Mouse (Mus musculus) brain, adult 10 weeks (tissue): Measurements from ENCODE around the gene Golga4. TPM values are rescaled to one million over a fixed set of nuclear protein-coding genes. Genes with fewer than 3 reads are reported as not detected.

Source experiments
- polyA plus RNA-seq: library from polyadenylated mRNA; stranded (reverse); fragments of 350-450 nt; fragmentation: Illumina TruSeq; extraction: RNeasy Lipid Tissue Mini Kit (QIAGEN cat#74804); gene quantifications from one replicate; pipeline ENCODE4 v1.2.3, GENCODE M21; 2015; ENCODE audit warnings: low read depth, low replicate concordance

Gene Golga4
- polyA plus RNA-seq: 47.8 TPM

DNA sequence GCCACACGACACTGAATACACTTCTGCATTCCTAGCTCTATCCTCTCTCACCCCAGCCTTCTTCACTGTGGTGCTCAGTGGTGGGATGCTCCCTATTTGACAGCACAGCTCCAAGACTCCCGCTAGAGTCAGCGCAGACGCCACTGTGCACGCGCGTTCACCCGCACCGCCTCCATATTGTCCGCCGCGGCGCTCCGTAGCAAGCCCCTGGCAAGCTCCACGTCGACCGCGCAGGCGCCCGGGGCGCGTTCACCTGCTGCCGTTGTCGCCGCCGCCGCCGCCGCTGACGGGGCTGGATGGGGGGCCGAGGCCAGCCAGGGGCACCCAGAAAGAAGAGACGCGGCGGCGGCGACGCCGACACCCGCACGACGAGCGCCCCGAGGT, at the start of gene Golga4:
Golga4 (plus strand) TSS at position 248 of the 384 bp plus-strand sequence.

DNA sequence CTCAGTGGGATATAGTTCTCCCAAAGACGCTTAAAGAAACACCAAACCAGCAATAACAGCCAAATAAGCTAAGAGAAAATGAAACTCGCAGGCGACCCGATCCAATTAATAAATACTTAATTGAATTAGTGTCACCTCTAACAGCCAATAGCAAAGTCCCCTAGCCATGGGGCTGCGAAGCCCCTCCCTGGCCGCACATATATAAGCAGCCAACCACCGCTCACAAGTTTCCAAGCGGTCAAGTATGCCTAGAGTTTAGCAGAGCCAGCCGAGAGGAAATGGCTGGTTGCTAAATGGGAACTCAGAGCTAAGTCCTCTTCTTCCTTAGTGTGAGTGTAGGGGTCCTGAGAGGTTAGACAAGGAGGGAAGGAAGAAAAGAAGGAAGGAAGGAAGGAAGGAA, 28.1 kb upstream of the Golga4 start, which contains the start of gene Eomes:
Eomes (plus strand) TSS at position 252 of the 400 bp plus-strand sequence.

DNA sequence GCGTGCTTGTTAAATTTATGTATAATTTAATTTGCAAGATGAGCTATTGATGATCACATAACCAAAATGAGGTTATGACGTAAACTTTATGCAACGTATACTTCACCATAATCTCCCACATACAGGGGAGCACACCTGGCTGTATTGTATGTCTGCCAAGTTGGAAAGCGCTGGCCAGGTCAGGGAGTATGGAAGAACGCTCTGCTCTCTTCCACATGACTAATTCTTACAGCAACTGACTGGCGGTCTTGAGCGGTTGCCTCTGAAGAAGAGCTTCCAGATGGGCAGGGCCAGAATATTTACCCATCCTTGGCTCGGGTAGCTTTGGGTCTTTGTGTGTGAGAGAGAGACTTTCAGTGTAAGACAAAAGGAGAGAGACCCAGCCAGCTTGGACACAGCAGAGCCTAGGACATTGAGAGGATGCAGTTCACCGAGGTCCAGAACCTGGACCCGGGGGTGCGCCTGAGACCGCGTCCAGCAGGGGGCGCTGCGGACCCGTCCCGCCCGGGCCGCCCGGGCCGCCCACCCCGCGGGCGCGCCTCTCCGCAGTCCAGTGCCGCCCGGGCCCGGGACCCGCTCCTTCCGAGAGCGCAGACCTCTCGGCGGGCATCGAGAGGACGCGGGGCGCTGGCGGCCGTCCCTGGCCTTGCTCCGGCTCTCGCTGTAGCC, 100.2 kb downstream of the Golga4 start, which contains the start of gene Itga9:
Itga9 (plus strand) TSS at position 543 of the 669 bp plus-strand sequence.

Other genes starting within 250 kb of the Golga4 start
- gene Eomes, start 28.1 kb upstream of the Golga4 start, polyA plus RNA-seq: 0.34 TPM
- 3.8 TPM for gene Itga9, start 100.4 kb downstream of the Golga4 start, polyA plus RNA-seq